Mouse (Mus musculus): ENCODE measurements around the gene H2-Ob. TPM values are rescaled to one million over a fixed set of nuclear protein-coding genes. Genes with fewer than 3 reads are reported as not detected.
"Not testable (repeated sequence)": the region's sequence is repeated elsewhere in the genome, so short reads cannot be mapped to it uniquely, and the experiment has no call there.

The H2-Ob gene
- polyA plus RNA-seq, 1 experiment from 2014 or later = not detected

GRCm38 (mm10) chr17:34225426-34225825, 13.3 kb upstream of the H2-Ob start:
- Histone ChIP-seq H3K27me3 (no peaks in the 10 kb centered on the region), H3K36me3 (no peaks in the 10 kb centered on the region), H3K27ac (replicated peaks) (no peak overlapping the region), H3K4me3 (no peak overlapping the region), H3K4me2 (replicated peaks) (no peak overlapping the region), H3K9ac (replicated peaks) (no peak overlapping the region), H3K4me1 (no peaks in the 10 kb centered on the region), H3K9me3 (peaks cover 6% of the 10 kb centered on the region; the same call in 1 of the 2 replicates)
- no peak for ATAC-seq (ENCODE audit: low FRiP score, low read depth)
- WGBS = 97% methylated on average over 8 of the region's 8 CpGs

- H3K9ac ChIP-seq (replicated peaks); H3K36me3 ChIP-seq; H3K27me3 ChIP-seq; H3K4me1 ChIP-seq; H3K4me3 ChIP-seq; H3K9me3 ChIP-seq; ATAC-seq (ENCODE audit: low FRiP score, low read depth); H3K27ac ChIP-seq (replicated peaks); H3K4me2 ChIP-seq (replicated peaks): not testable (repeated sequence)
- WGBS = 97% methylated on average over 17 of the region's 23 CpGs
Measured at GRCm38 (mm10) chr17:34225911-34226310, 12.8 kb upstream of the H2-Ob start.

DNA sequence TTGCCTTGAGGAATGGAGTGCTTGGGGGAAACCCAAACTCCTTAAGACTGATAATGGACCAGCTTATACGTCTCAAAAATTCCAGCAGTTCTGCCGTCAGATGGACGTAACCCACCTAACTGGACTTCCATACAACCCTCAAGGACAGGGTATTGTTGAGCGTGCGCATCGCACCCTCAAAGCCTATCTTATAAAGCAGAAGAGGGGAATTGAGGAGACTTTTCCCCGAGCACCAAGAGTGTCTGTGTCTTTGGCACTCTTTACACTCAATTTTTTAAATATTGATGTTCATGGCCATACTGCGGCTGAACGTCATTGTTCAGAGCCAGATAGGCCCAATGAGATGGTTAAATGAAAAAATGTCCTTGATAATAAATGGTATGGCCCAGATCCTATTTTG, 7.7 kb upstream of the H2-Ob start:
- not testable (repeated sequence) for H3K36me3 ChIP-seq; H3K4me3 ChIP-seq; H3K9me3 ChIP-seq; H3K9ac ChIP-seq (replicated peaks); H3K4me1 ChIP-seq; ATAC-seq (ENCODE audit: low FRiP score, low read depth); H3K27me3 ChIP-seq; H3K4me2 ChIP-seq (replicated peaks); H3K27ac ChIP-seq (replicated peaks)
- WGBS = 97% methylated on average over 9 of the region's 9 CpGs

DNA sequence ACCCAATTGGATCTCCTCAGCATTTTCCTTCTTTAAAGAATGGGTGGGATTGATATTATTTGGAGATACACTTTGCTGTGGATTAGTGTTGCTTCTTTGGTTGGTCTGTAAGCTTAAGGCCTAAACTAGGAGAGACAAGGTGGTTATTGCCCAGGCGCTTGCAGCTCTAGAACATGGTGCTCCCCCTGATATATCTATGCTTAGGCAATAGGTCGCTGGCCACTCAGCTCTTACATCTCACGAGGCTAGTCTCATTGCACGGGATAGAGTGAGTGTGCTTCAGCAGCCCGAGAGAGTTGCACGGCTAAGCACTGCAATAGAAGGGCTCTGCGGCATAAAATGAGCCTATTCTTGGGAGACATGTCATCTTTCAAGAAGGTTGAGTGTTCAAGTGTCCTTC, 6.7 kb upstream of the H2-Ob start:
- H3K9me3 ChIP-seq; H3K4me3 ChIP-seq; H3K27ac ChIP-seq (replicated peaks); ATAC-seq (ENCODE audit: low FRiP score, low read depth); H3K9ac ChIP-seq (replicated peaks); H3K36me3 ChIP-seq; H3K4me1 ChIP-seq; H3K4me2 ChIP-seq (replicated peaks); H3K27me3 ChIP-seq: not testable (repeated sequence)
- WGBS = 87% methylated on average over 6 of the region's 7 CpGs

- 51% methylated on average over 9 of the region's 9 CpGs for WGBS
- Histone ChIP-seq H3K9me3 (no peaks in the 10 kb centered on the region), H3K4me1 (no peaks in the 10 kb centered on the region), H3K4me3 (no peak overlapping the region), H3K4me2 (replicated peaks) (no peak overlapping the region), H3K36me3 (no peaks in the 10 kb centered on the region), H3K27ac (replicated peaks) (no peak overlapping the region), H3K27me3 (no peaks in the 10 kb centered on the region), H3K9ac (replicated peaks) (no peak overlapping the region)
- ATAC-seq (ENCODE audit: low FRiP score, low read depth) = no peak
Measured at GRCm38 (mm10) chr17:34234926-34235325, 3.8 kb upstream of the H2-Ob start.

- no peaks in the 10 kb centered on the region; the same call in 1 of the 2 replicates for H3K27me3 ChIP-seq
- ATAC-seq (ENCODE audit: low FRiP score, low read depth) = no peak
- H3K27ac ChIP-seq (replicated peaks) = no peak overlapping the region
- peaks cover 5% of the 10 kb centered on the region for H3K9me3 ChIP-seq
- H3K36me3 ChIP-seq = no peaks in the 10 kb centered on the region
- H3K4me1 ChIP-seq = no peaks in the 10 kb centered on the region
- H3K4me3 ChIP-seq = no peak overlapping the region
- H3K4me2 ChIP-seq (replicated peaks) = no peak overlapping the region
- 86% methylated on average over 5 of the region's 5 CpGs for WGBS
- H3K9ac ChIP-seq (replicated peaks) = no peak overlapping the region
Measured at GRCm38 (mm10) chr17:34236691-34237090, 2.0 kb upstream of the H2-Ob start.

DNA sequence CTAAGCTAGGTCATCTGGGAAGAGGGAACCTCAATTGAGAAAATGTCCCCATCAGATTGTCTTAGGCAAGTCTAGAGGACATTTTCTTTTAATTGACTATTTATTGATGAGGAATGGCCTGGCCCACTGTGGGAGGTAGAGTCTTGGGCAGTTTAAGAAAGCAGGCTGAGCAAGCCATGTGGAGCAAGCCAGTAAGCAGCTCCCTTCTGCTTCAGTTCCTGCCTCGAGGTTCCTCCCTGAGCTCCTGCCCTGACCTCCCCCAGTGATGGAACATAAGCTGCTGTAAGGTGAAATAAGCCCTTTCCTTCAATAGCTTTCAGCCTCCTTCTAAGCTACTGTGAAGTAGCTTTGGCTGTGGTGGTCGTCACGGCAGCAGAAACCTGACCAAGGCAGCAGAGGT, 962 bp upstream of the H2-Ob start:
- WGBS = 83% methylated on average over 3 of the region's 3 CpGs
- Histone ChIP-seq H3K36me3 (no peaks in the 10 kb centered on the region), H3K4me2 (replicated peaks) (no peak overlapping the region), H3K27me3 (no peaks in the 10 kb centered on the region; the same call in 1 of the 2 replicates), H3K9ac (replicated peaks) (no peak overlapping the region), H3K9me3 (peaks cover 7% of the 10 kb centered on the region), H3K4me1 (no peaks in the 10 kb centered on the region), H3K27ac (replicated peaks) (no peak overlapping the region), H3K4me3 (no peak overlapping the region)
- no peak for ATAC-seq (ENCODE audit: low FRiP score, low read depth)

DNA sequence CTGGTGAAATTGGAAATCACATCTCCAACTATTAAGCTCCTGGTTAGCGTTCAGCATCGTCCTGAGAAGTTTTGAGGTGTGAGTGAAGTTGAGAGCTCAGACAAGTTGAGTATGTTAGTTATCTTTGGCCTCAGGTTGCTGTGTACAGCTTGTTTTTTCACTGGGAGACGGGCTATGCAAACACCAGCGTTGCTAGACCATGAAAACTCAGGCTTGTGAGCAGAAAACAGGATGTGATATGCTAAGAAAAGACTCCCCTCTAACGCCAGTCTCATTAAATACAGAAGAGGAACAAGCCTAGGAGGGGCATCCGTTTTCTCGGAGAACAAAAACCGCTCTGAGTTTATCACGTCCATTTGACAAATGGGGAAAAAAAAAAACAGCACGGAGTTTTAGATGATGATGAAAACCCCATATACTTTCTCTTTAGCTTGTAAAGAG, 918 bp downstream of the H2-Ob start:
- no peaks in the 10 kb centered on the region; the same call in 1 of the 2 replicates for H3K27me3 ChIP-seq
- ATAC-seq (ENCODE audit: low FRiP score, low read depth) = no peak
- no peak overlapping the region for H3K27ac ChIP-seq (replicated peaks)
- no peaks in the 10 kb centered on the region for H3K36me3 ChIP-seq
- H3K9me3 ChIP-seq = peaks cover 7% of the 10 kb centered on the region
- H3K4me3 ChIP-seq = no peak overlapping the region
- H3K4me2 ChIP-seq (replicated peaks) = no peak overlapping the region
- H3K9ac ChIP-seq (replicated peaks) = no peak overlapping the region
- H3K4me1 ChIP-seq = no peaks in the 10 kb centered on the region
- 75% methylated on average over 10 of the region's 10 CpGs for WGBS

DNA sequence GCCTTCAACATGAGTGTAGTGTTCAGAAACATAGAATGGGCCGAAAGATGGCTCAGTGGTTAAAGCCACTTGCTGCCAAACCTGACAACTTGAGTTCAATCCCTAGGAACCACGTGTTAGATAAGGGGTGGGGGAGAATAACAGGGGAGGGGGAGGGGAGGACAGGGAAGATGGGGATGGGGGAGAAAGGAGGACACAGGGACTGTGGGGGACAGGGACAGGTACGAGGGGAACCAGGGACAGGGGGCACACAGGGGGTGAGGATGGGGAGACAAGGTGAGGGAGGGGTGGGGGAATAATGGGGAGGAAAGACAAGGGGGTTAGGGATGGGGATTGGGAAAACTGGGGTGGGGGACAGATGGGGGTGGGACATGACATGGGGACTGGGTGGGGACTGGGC, 1.7 kb downstream of the H2-Ob start:
- peaks cover 7% of the 10 kb centered on the region for H3K9me3 ChIP-seq
- H3K4me3 ChIP-seq = no peak overlapping the region
- no peaks in the 10 kb centered on the region; the same call in 1 of the 2 replicates for H3K27me3 ChIP-seq
- no peak overlapping the region for H3K4me2 ChIP-seq (replicated peaks)
- WGBS = 67% methylated on average over 3 of the region's 3 CpGs
- ATAC-seq (ENCODE audit: low FRiP score, low read depth) = no peak
- H3K36me3 ChIP-seq = no peaks in the 10 kb centered on the region
- H3K9ac ChIP-seq (replicated peaks) = no peak overlapping the region
- H3K4me1 ChIP-seq = no peaks in the 10 kb centered on the region
- no peak overlapping the region for H3K27ac ChIP-seq (replicated peaks)

DNA sequence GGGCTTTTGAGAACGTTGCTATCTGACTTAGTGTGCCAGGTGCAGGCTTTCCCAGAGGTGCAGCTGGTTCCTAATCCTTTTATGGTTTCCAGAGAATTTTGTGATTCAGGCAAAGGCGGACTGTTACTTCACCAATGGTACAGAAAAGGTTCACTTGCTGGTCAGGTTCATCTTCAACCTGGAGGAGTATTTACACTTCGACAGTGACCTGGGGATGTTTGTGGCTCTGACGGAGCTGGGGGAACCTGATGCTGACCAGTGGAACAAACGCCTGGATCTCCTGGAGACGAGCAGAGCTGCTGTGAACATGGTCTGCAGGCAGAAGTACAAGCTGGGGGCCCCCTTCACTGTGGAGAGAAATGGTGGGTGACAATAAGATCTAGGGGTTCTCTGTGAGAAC, 2.2 kb downstream of the H2-Ob start:
- Histone ChIP-seq H3K4me3 (no peak overlapping the region), H3K9me3 (peaks cover 7% of the 10 kb centered on the region), H3K36me3 (no peaks in the 10 kb centered on the region), H3K4me1 (no peaks in the 10 kb centered on the region), H3K9ac (replicated peaks) (no peak overlapping the region), H3K27me3 (no peaks in the 10 kb centered on the region; the same call in 1 of the 2 replicates), H3K27ac (replicated peaks) (no peak overlapping the region), H3K4me2 (replicated peaks) (no peak overlapping the region)
- no peak for ATAC-seq (ENCODE audit: low FRiP score, low read depth)
- WGBS = 85% methylated on average over 6 of the region's 6 CpGs

DNA sequence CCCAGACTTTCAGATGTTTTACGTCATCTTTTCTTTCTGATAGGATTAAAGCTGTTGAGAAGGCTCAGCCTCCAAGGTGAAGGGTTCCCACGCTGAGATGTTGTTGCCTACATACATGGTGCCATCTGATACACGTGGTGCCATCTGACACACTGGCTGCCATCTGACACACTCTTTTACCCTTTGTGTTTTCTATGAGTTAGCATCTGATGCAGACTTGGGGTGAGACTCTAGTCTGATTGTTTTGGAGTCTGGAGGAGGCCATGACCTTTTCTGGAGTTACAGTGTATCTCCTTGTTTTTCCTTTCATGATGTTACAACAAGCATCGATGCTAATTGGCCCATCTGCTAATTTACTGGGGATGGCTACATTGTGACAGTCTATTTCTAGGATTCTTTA, 6.0 kb downstream of the H2-Ob start:
- H3K27ac ChIP-seq (replicated peaks) = no peak overlapping the region
- H3K36me3 ChIP-seq = no peaks in the 10 kb centered on the region
- H3K4me1 ChIP-seq = no peaks in the 10 kb centered on the region
- ATAC-seq (ENCODE audit: low FRiP score, low read depth) = no peak
- H3K9ac ChIP-seq (replicated peaks) = no peak overlapping the region
- no peak overlapping the region for H3K4me2 ChIP-seq (replicated peaks)
- H3K27me3 ChIP-seq = no peaks in the 10 kb centered on the region; the same call in none of the 2 replicates
- 76% methylated on average over 4 of the region's 4 CpGs for WGBS
- peaks cover 7% of the 10 kb centered on the region for H3K9me3 ChIP-seq
- no peak overlapping the region for H3K4me3 ChIP-seq

- H3K4me2 ChIP-seq (replicated peaks) = no peak overlapping the region
- no peaks in the 10 kb centered on the region for H3K9me3 ChIP-seq
- H3K27me3 ChIP-seq = no peaks in the 10 kb centered on the region; the same call in 1 of the 2 replicates
- no peak overlapping the region for H3K9ac ChIP-seq (replicated peaks)
- H3K4me1 ChIP-seq = no peaks in the 10 kb centered on the region
- no peak for ATAC-seq (ENCODE audit: low FRiP score, low read depth)
- H3K36me3 ChIP-seq = no peaks in the 10 kb centered on the region
- no peak overlapping the region for H3K4me3 ChIP-seq
- H3K27ac ChIP-seq (replicated peaks) = no peak overlapping the region
- 84% methylated on average over 3 of the region's 3 CpGs for WGBS
Measured at GRCm38 (mm10) chr17:34247047-34247446, 8.3 kb downstream of the H2-Ob start.

DNA sequence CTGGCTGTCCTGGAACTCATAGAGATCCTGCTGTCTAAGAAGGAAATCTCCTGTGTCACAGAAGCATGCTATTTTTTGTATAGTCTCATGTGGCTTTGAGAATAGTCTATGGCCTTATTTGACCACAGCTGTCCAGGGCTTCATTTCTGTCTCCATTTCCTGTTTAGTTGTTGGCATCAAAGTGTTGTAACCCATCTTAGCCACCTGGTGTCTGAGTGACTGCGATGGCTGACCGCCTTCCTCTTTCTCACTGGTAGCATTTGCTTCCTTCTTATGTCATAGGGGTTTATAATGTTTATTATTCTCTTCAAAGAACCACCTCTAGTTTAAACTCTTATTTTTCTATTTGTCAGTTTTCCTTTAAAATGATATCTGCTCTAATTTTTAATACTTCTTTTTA, 10.1 kb downstream of the H2-Ob start:
- Histone ChIP-seq H3K9me3 (no peaks in the 10 kb centered on the region), H3K4me2 (replicated peaks) (no peak overlapping the region), H3K4me3 (no peak overlapping the region), H3K4me1 (no peaks in the 10 kb centered on the region), H3K36me3 (no peaks in the 10 kb centered on the region), H3K27me3 (no peaks in the 10 kb centered on the region; the same call in 1 of the 2 replicates), H3K27ac (replicated peaks) (no peak overlapping the region), H3K9ac (replicated peaks) (no peak overlapping the region)
- ATAC-seq (ENCODE audit: low FRiP score, low read depth) = no peak
- 73% methylated on average over 2 of the region's 2 CpGs for WGBS
